Mouse (Mus musculus) cerebellum, adult 11 months (tissue): ENCODE data around the gene Hdac9.

Source experiments
- DNase-seq: peaks from one replicate; pipeline ENCODE4 v3.0.0; 2022

The Hdac9 gene

DNA sequence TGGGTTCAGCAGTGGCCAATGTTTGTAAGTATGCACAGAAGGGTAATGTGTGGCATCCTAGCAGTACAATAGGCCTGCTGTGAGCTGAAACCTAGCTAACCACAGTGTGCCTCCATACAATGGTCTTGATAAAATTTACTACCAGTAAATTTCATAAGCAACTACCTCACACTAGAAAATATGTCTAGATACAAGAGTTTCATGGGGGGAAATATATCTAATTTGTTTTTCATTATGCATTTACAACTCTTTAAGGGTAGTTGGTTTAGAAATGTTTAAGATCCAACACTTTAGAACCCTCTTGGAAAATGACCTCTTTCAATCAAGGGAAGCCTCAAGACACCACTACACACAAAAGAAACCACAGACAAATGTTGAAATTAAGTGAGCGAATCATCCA is 589.8 kb downstream of the Hdac9 start:
- no peak for DNase-seq

DNA sequence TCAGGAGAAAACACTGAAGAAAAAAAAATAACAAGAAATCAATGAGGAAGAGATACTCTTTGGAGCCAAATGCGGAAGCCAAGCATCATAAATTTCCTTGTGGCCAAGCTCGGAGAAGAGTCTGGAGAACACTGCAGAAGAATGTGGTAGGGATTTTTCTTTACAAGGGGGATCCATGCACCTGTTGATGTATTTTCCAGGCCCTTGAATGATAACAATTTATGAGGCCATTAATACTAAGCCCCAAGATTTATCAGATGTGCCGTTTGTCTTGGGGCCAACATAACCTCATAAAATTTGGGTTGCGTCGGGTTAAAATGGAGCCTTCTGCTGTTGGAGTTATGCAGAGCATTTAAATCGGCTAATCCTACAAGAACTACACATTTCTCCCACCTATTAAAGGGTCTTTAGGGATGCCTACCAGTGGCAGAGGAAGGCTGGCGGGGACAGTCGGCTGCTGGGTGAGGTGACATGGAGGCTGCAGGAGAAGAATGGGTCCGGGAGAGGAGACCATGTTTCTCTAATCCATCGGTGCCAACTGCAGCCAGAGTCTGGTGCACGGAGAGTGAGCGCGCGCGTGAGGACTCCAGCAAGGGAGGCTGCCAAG is 604.7 kb downstream of the Hdac9 start:
- no peak for DNase-seq

DNA sequence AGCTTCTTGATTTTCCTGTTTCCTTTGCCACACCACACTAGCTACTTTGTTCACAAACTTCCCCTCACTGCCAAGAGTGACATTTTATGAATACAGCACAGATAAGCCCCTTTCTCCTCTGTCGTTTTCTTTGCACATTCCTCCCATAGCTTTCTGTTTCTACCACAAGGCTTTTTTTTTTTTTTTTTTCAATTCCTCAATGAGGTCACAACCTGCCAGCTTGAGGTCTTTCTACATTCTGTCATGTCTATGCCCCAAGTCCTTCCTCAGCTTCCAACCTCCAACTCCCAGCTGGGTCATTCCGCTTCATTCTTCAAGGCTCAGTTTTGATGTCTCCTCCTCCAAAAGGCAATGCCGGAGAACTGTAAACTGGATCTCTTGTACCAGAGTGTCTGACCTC is 611.4 kb downstream of the Hdac9 start:
- DNase-seq, result no peak

DNA sequence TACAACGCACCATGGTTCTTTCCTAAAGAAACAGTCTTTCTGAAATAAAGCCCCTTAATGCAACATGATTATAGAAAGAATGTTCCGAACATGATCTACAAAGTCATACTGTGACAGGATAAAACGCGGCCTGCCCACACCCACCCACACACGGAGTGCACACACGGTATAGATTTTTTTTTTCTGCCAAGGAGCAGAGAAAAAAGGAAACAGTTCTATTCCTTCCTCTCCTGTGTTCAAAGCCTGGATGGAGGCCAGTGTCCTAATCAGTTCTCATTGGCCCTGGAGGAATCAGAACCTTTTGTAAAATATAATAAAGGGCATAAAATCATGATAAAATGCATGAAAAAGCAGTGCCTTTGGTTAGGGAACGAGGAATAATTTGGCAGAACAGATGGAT is 624.5 kb downstream of the Hdac9 start:
- DNase-seq, result no peak

DNA sequence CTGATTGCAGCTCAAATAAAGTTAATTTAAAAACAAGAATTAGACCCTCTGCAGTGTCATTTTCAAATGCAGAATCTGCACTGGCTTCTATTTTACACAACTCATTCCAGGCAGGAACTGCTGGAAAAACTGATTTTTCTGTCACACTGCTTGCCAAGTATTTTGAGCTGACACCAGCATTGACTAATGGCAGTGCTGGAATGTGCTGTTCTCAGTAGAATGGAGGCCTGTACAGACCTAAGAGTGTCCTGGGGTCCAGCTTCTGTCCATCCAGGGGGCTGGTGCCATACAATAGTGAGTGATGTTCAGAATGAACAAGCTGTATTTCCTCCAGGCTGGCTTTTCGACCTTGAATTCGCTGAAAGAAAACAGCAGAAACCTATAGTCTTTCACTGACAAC is 629.7 kb downstream of the Hdac9 start:
- DNase-seq, result no peak

DNA sequence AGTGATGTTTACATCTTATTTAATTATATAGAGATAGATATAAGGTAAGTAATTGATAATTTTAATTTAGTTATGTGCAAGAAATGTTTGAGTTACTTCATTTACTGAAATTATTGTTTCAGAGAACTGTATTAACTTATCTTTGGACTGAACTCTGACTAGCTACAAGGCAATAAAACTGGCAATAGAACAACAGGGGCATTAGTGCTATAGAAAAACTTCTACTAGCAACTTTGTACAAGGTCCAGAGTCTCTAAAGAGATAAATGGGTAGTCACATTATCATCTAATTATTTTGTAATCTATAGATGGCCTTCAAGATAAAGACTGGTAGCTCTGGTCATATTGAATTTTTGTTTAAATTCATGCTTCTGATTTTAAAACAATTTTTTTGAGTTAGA is 632.0 kb downstream of the Hdac9 start:
- DNase-seq, result no peak

DNA sequence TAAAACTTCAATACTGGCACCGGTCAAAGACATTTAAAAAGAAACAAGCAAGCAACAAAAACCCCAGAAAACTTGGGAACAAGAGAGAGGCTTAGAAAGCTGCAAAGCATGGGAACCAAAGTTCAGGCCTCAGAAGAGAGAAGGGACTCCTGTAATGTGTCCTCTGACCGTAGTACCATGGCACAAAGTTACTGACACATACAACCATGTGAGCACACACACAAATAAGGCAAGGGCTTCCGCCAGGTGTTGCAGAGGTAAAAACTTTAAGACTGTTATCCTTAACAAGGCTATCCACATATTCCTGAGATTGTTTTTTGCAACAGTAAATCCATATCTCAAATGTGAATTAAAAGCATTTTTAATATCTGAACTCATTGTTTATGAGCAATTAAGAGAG is 632.5 kb downstream of the Hdac9 start:
- no peak for DNase-seq

DNA sequence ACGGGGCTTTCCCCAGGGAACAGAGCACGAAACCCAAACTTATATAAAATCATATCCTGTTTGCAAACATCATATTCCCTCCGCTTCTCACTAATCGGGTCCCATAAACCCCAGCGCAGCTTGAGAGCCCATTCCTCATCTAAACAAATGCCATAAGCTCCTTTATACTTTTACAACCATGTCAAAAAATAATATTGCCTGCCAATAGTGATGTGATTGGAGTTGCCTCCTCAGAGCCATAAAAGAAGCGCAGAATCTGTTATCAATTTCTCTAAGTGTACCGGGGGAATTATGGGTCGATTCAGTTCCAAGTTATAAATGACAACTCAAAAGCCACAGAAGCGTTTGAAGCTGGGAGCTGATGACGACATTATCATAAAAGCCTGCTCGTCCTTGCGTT is 638.1 kb downstream of the Hdac9 start:
- no peak for DNase-seq

DNA sequence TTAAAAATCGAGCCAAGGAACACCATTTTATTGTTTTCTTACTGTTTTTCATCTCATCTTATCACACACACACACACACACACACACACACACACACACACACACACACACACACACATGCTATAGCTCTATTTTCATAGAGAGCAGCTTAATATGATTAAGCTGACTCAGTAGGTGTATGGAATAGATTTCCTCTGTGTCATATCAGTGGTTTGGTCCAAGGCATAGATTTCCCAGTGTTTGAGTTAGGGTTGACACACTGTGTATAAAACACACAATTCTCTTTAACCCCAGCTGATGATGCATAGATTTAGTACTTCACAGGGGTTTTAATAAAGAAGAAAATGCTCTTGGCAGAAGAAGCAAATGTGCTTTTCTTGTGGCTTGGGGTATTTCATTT is 643.1 kb downstream of the Hdac9 start:
- no peak for DNase-seq

DNA sequence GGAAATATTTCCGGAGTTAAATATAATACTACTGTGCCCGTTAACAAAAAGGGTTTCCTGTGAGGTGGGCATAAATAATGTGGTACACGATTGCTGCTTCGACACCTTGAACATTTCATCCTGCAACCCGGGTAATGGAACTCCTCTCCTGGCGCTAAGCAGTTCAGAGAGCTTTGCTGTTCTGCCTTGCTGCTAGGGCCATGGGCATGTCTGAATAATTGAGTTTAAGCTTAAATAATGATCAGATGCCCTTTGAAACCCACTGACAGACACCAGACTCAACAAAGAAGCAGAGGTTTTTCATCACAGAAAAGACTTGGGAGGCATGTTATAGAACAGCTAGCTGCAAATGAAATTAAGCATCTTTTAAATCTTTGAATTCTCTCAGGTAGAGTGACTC is 646.8 kb downstream of the Hdac9 start:
- no peak for DNase-seq

DNA sequence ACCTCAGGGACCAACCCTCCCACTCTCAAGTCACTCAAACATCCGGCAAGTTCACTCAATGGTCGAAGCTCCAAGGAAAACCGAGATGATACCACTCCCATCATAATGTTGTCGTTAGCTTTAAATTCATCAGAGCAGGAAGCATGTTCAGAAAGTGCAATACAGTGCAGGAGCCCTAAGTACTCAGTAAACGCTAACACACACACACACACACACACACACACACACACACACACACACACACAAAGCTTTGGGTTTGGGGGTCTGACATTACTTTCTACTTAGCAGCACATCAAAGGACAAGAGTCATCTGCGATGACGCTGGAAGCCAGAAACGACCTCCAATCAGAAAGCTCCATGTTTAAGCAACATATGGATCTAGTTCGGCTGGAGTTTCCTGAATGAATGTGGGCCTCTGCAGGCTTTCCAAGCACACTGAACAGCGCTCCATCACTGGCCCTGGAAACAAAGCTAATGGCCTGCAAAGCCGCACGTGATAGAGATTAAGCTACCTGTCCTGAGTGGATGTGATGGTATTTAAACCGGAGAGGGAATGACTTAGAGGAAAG is 647.3 kb downstream of the Hdac9 start:
- DNase-seq, result no peak

DNA sequence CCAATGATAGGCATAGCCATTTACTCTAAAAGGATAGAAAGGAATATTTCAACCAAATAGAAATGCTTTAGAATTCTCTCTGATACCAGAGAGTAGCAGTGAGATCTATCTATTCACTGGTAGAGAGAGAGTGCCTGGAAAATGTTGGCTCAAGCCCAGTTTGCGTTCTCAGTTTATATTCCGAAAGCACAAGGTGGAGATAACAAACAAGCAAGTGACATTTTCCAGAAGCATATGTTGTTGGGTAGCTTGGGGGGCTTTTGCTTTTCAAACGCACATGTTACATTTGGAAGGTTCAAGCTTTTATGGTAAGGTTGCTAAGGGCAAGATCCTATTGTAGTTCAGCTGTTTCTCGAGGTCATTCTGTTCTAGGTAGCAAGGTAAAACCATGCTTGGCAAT is 657.2 kb downstream of the Hdac9 start:
- DNase-seq, result no peak

DNA sequence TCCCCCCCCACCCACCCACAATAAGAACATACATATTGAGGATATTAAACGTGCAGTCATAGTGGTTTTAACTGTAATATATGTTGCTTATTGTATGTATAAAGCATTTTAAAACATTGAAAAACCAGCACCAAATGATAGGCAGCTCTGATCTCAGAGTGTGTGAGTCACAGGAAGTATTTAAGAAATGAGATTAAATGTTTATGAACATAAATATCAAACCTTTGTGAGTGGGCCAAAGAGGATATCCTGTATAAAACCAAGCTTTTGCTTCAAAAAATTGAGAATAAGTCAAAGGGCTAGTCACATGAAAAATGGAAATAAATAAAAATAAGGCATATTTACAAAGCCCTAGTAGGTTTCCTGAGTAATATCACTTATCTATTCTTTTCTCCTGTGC is 667.7 kb downstream of the Hdac9 start:
- no peak for DNase-seq

DNA sequence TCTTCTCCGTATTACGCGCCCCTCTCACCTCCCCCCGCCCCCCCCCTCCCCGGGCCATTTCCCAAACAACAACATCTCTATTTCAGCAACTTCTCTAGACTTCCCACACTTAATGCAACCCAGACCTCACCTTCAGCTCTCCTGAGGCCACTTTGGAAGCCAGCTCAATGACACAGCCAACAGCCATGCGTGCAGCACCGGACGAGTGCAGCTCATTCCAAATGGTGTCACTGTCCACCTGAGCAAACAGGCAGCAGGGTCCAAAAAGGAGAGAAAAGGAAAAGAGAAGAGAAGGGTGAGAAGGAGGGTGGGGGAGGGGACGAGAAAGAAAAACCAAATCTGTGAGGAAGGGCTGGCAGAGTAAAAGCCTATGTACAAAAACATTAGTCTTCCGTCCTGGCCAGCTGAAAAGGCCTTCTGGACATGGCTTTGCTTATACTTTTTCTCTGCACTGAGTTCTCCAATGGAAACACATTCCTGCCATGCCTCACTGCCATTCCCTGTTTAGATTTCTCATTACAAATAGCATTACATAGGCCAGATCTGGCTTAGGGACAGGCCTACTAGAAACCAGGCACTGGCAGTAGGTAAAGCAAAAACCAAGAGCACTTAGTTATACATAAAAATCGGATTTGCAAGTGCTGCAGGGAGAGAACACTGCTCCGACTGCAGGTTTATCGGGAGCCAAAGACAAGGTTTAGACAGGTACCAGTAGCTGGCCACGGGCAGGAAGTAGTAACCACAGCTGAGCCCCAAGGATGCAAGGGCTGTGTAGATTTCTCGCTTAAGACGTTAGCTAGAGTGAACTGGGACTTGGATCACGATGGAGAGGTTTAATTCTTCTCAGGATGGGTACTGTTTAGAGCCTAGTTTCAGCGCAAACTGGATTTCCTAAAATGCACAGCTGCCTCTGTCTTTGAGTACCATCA is 668.4 kb downstream of the Hdac9 start:
- DNase-seq, result no peak

DNA sequence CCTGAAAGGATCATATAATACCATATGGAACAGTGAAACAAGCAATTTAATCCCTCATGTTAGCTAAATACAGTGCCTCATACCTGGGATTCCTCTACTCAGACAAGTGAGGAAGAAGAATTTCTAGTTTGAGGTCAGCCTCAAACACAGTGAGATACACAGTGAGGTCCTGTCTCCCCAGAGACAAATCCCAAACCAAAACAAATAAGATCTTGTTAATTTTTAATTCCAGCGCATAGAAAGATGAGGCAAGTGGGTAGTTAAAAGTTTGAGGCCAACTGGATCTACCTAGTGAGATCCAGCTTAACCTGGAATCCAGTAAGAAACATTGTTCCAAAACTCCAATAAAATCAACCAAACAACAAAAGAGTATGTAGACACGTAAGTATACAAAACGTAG is 678.1 kb downstream of the Hdac9 start:
- DNase-seq, result no peak

DNA sequence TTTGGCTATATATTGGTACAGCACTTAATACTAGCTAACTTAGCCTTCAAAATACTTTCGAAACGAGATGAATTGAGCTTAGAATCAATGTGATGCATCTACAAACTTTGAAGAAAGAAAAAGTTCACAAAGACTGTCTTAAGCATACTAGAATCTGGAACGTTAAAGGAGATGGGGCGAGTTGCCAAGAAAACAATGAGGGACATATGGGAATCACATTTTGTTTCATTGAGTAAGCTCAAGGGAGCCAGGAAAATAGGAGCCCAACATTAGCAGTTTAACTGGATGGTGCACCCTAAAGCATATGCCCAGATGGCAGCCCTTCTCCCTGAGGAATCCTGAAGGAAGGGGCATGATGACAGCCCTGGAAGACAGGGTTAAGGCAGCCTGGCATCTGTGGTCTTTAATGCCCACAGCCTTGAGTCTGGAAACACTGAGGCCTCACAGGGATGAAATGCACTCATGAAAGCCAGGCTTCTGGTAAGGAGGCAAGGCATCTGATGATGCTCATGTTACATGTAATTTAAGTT is 685.2 kb downstream of the Hdac9 start:
- DNase-seq, result no peak

DNA sequence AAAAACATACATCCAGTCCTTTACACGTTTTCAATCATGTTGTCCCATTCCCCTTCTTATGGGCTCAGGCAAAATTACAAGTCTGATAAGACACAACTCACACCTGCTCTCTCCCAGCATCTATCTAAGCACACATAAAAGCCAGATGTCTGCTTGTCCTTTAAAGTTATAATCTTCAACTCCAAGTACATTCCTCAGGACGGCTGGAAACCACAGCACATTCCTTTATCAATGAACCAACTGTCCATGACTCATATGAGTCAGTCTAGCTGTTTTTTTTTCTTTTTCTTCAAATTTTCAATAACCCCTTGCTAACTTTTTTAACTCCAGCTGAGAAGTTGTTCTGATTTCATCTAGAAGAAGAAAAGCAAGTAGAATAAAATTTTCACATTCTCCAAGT is 692.4 kb downstream of the Hdac9 start:
- DNase-seq, result no peak

DNA sequence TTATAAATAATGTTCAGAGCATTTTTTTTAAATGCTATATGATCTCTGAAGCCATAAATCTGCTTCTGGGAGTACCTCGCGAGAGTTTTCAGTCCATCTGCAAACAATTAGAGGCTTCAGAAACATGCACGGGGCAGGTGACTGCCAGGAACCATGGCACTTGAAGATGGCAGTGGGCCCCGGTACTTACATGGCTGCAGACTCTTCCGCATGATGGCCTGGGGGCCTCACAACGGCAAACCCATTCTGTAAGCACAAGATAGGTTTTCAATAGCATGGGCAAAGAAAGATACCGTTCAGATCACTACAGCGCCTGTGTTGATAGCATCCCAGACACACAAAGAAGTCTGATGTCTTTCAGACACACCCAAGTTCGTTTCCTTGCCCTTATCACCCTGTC is 695.9 kb downstream of the Hdac9 start:
- no peak for DNase-seq

DNA sequence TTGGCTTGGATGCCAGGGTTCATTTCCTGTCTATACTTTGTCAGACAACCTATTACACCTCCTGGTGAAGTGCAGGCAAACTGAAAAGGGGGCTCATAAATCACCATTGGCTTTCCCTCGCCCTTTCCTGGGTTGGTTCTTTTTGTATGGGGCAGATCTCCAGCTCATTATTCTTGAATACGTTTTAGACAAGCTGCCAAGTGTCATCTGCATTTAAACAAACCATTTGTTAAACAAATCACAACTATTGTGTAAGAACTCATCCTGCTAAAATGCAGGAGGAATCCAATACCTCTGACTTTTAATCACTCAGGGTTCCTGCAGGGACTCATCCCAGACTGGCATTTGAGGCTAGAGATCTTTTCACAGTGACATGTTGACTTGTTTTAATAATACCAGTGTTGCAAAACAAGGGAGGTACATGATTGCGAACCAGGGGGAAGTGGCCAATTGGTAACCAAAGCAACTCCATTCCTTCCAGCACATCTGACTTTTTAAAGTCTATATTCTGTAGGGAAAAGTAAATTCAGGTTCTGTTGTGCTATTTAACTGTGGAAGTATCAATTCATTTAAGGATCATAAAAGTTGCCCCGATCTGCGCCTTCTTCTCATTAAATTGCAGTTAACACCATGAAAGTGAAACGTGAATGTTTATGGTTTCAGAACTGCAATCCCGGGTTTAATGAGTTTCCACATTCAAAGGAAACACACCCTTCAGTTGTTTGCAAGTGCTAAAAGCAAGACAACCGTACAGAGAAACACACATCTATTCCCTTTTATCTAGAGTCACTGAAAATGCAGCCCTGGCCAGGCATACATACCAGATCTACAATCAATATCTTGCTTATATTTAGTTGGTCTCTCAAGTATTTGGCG is 696.6 kb downstream of the Hdac9 start:
- DNase-seq, result no peak

DNA sequence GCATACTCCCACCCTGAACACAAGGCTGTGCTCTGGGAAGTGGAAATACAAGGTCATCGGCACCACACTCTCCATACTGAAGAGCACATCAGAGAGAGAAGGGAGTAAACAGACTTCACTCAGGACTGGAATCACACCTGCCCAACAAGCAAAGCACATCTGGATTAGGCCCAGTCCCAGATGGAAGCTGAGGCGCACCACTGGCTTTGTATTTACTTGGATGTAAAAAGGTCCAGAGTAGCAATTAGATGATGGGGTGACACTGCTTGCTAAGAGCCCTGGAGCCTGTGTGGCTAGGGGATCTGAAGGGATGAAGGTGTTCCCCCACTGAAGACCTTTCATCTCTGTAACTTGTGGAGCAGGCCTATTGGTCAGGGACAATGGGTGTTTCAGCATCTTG is 698.3 kb downstream of the Hdac9 start:
- no peak for DNase-seq

DNA sequence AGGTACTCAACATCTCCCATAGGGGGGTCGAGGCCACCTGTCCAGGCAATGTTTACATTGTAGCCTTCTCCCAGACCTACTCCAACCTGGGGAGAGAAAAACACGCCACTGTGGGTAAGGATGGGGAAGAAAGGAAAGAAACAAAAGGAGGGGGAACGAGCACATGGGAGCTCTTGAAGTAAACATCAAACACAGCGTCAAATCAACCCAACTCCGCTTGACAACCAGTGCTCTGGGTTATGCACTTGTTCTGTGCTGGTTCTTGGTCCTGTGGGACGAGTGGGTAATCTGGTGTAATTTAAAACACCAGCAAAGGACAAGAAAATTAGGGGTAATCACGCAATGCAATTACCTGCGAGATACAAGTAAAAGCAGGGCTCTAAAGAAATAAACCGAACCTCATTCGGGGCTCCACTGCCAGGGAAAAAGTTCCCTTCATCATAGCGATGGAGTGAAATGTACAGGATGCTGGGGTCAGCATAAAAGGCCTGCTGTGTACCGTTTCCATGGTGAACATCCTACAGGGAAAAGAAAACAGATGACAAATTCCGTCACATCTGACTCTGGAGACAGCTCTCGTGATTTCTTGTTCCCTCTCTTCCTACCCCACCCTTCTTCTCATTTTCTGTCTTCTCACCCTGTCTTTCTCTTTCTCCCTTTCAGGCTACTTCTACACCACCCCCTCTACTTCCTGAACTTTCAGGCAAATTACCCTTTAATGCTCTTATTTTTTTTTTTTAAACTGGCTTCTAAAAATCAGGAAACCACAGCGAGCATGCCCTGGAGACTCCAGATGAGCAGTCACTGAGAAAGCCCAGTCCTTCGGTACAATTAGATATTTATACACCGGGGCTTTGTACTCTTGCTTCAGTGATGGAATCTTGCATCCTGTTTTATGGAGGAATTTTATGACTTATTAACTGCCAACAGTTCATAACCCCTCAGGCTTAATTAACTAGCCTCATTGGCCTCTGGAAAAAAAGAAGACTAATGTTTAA is 701.6 kb downstream of the Hdac9 start:
- DNase-seq, result no peak

DNA sequence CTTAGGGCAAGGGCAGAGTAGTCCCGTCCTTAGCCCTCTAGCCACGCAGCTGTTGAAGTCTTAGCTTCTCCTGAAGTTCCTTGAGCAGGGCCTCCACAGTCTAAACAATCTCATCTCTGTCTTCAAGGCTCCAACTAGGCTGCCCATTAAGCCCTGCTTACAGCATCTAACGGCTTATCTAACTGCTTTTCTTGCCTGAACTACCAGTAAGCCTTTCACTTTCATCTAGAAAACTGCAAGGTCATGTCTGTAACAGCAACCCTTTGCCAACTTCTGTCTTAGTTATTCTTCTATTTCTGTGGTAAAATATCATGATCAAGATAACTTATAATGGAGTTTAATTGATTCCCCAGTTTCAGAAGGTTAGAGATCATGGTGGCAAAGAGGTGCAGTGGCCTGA is 704.7 kb downstream of the Hdac9 start:
- DNase-seq, result no peak
